Mouse (Mus musculus) MEL (cell line): ENCODE measurements around the gene C2cd4a. TPM values are rescaled to one million over a fixed set of nuclear protein-coding genes. Genes with fewer than 3 reads are reported as not detected.

Source experiments
- DNase-seq: peaks from one replicate; pipeline ENCODE4 v3.0.0; 2011; ENCODE audit warnings: low read depth, low spot score
- H3K27ac ChIP-seq: 2 replicates; pipeline ENCODE4 v1.5.1; 2012; ENCODE audit warnings: low read depth, mild to moderate bottlenecking, control low read depth, low read length, moderate library complexity; ENCODE audit not compliant: control insufficient read depth
- H3K27me3 ChIP-seq, 2 experiments: fragments of 150-350 bp in 1 of 2; sonication (generic) in 1 of 2; 2 replicates each; pipeline ENCODE4 v1.6.1; 2012; ENCODE audit warnings: low read length in 2 of 2, mild to moderate bottlenecking in 2 of 2, improper control_type of control experiment in 1 of 2, moderate library complexity in 1 of 2; ENCODE audit not compliant: insufficient read depth in 2 of 2, control insufficient read depth in 1 of 2
- H3K36me3 ChIP-seq, 2 experiments: 2 replicates each; pipeline ENCODE4 v1.6.1; 2012 to 2014; ENCODE audit warnings: low read length in 2 of 2, improper control_type of control experiment in 1 of 2, inconsistent platforms in 1 of 2, mild to moderate bottlenecking in 1 of 2; ENCODE audit not compliant: insufficient read depth in 2 of 2, control insufficient read depth in 1 of 2
- H3K4me1 ChIP-seq, 2 experiments: fragments of 150-350 bp in 1 of 2; sonication (generic) in 1 of 2; 2 replicates each; pipeline ENCODE4 v1.6.1; 2012; ENCODE audit warnings: low read length in 2 of 2, improper control_type of control experiment in 1 of 2, mild to moderate bottlenecking in 1 of 2; ENCODE audit not compliant: insufficient read depth in 2 of 2, control insufficient read depth in 1 of 2
- H3K4me3 ChIP-seq, 2 experiments: fragments of 150-350 bp in 1 of 2; sonication (generic) in 1 of 2; 2 replicates each; pipeline ENCODE4 v1.5.1; 2012; ENCODE audit warnings: low read depth in 2 of 2, low read length in 2 of 2, mild to moderate bottlenecking in 2 of 2, moderate library complexity in 2 of 2, control low read depth in 1 of 2, improper control_type of control experiment in 1 of 2; ENCODE audit not compliant: control insufficient read depth in 1 of 2, insufficient read depth in 1 of 2
- H3K79me2 ChIP-seq: 2 replicates; pipeline ENCODE4 v1.6.1; 2012; ENCODE audit warnings: mild to moderate bottlenecking, low read length, moderate library complexity; ENCODE audit not compliant: control insufficient read depth, poor library complexity, insufficient read depth
- H3K9ac ChIP-seq: 2 replicates; pipeline ENCODE4 v1.6.1; 2012; ENCODE audit warnings: low read depth, mild to moderate bottlenecking, control low read depth, low read length, moderate library complexity; ENCODE audit not compliant: control insufficient read depth, poor library complexity, severe bottlenecking
- H3K9me3 ChIP-seq: fragments of 150-350 bp; sonication (generic); replicated peaks from 2 replicates; pipeline ENCODE4 v1.6.1; 2012; ENCODE audit warnings: mild to moderate bottlenecking, low read length, improper control_type of control experiment, moderate library complexity; ENCODE audit not compliant: insufficient read depth
- CHD1 ChIP-seq: IDR thresholded peaks from 2 replicates; pipeline ENCODE4 v1.6.1; 2012; ENCODE audit warnings: low read depth, mild to moderate bottlenecking, inconsistent platforms, low read length, improper control_type of control experiment
- CTCF ChIP-seq, 3 experiments: IDR thresholded peaks in 2 of 3; conservative IDR thresholded peaks in 1 of 3; 2 replicates each; pipeline ENCODE4 v1.5.1; 2011 to 2012; ENCODE audit warnings: low read length in 3 of 3, low read depth in 2 of 3, mild to moderate bottlenecking in 2 of 3, improper control_type of control experiment in 1 of 3, inconsistent platforms in 1 of 3, mixed read lengths in 1 of 3, moderate library complexity in 1 of 3; ENCODE audit not compliant: control insufficient read depth in 1 of 3, insufficient read depth in 1 of 3, poor library complexity in 1 of 3, severe bottlenecking in 1 of 3
- E2F4 ChIP-seq: IDR thresholded peaks from 2 replicates; pipeline ENCODE4 v1.6.1; 2011; ENCODE audit warnings: low read depth, low read length, improper control_type of control experiment, borderline replicate concordance
- EP300 ChIP-seq, 2 experiments: IDR thresholded peaks; 2 replicates each; pipeline ENCODE4 v1.6.1; 2011; ENCODE audit warnings: improper control_type of control experiment in 2 of 2, low read length in 2 of 2, low read depth in 1 of 2, mild to moderate bottlenecking in 1 of 2
- ETS1 ChIP-seq: IDR thresholded peaks from 2 replicates; pipeline ENCODE4 v1.6.1; 2012; ENCODE audit warnings: low read depth, mild to moderate bottlenecking, inconsistent platforms, low read length, improper control_type of control experiment, moderate library complexity
- HCFC1 ChIP-seq: IDR thresholded peaks from 2 replicates; pipeline ENCODE4 v1.6.1; 2012; ENCODE audit warnings: low read depth, mild to moderate bottlenecking, inconsistent platforms, low read length, improper control_type of control experiment, moderate library complexity
- MAFK ChIP-seq: IDR thresholded peaks from 2 replicates; pipeline ENCODE4 v1.6.1; 2011; ENCODE audit warnings: low read depth, mild to moderate bottlenecking, low read length, improper control_type of control experiment, borderline replicate concordance
- MAX ChIP-seq: IDR thresholded peaks from 2 replicates; pipeline ENCODE4 v1.6.1; 2011; ENCODE audit warnings: low read length, improper control_type of control experiment
- MAZ ChIP-seq: IDR thresholded peaks from 2 replicates; pipeline ENCODE4 v1.6.1; 2012; ENCODE audit warnings: low read depth, mild to moderate bottlenecking, inconsistent platforms, low read length, improper control_type of control experiment
- MEF2A ChIP-seq: IDR thresholded peaks from 2 replicates; pipeline ENCODE4 v1.6.1; 2014; ENCODE audit warnings: low read depth, mild to moderate bottlenecking, inconsistent platforms, low read length, improper control_type of control experiment; ENCODE audit not compliant: poor library complexity, insufficient replicate concordance, severe bottlenecking; ENCODE audit errors: extremely low read depth
- MXI1 ChIP-seq: IDR thresholded peaks from 2 replicates; pipeline ENCODE4 v1.6.1; 2011; ENCODE audit warnings: mild to moderate bottlenecking, low read depth, low read length, improper control_type of control experiment
- MYB ChIP-seq: IDR thresholded peaks from 2 replicates; pipeline ENCODE4 v1.6.1; 2011; ENCODE audit warnings: mild to moderate bottlenecking, low read depth, low read length, improper control_type of control experiment
- MYC ChIP-seq: IDR thresholded peaks from 2 replicates; pipeline ENCODE4 v1.6.1; 2011; ENCODE audit warnings: low read depth, mild to moderate bottlenecking, low read length, improper control_type of control experiment, moderate library complexity
- NELFE ChIP-seq: IDR thresholded peaks from 2 replicates; pipeline ENCODE4 v1.6.1; 2011; ENCODE audit warnings: low read depth, low read length, improper control_type of control experiment
- POLR2A ChIP-seq, 2 experiments: IDR thresholded peaks; 2 replicates each; pipeline ENCODE4 v1.6.1; 2011 to 2012; ENCODE audit warnings: low read length in 2 of 2, mild to moderate bottlenecking in 2 of 2, control low read depth in 1 of 2, improper control_type of control experiment in 1 of 2, low read depth in 1 of 2, moderate library complexity in 1 of 2; ENCODE audit not compliant: control insufficient read depth in 1 of 2, insufficient read depth in 1 of 2, poor library complexity in 1 of 2
- POLR2AphosphoS2 ChIP-seq: IDR thresholded peaks from 2 replicates; pipeline ENCODE4 v1.6.1; 2011; ENCODE audit warnings: low read length, improper control_type of control experiment
- SMC3 ChIP-seq: IDR thresholded peaks from 2 replicates; pipeline ENCODE4 v1.6.1; 2011; ENCODE audit warnings: low read depth, low read length, improper control_type of control experiment
- TBP ChIP-seq: IDR thresholded peaks from 2 replicates; pipeline ENCODE4 v1.8.0; 2011; ENCODE audit warnings: low read depth, low read length, improper control_type of control experiment
- TCF12 ChIP-seq: IDR thresholded peaks from 2 replicates; pipeline ENCODE4 v1.6.1; 2014; ENCODE audit warnings: low read depth, mild to moderate bottlenecking, inconsistent platforms, low read length, improper control_type of control experiment, moderate library complexity
- USF2 ChIP-seq, 2 experiments: IDR thresholded peaks; 2 replicates each; pipeline ENCODE4 v1.6.1; 2011 to 2012; ENCODE audit warnings: improper control_type of control experiment in 2 of 2, low read length in 2 of 2, borderline replicate concordance in 1 of 2, inconsistent platforms in 1 of 2, low read depth in 1 of 2, mild to moderate bottlenecking in 1 of 2; ENCODE audit not compliant: insufficient read depth in 1 of 2
- ZC3H11A ChIP-seq: IDR thresholded peaks from 2 replicates; pipeline ENCODE4 v1.6.1; 2012; ENCODE audit warnings: low read depth, mild to moderate bottlenecking, inconsistent platforms, low read length, improper control_type of control experiment
- ZKSCAN1 ChIP-seq: IDR thresholded peaks from 2 replicates; pipeline ENCODE4 v1.6.1; 2012; ENCODE audit warnings: low read depth, mild to moderate bottlenecking, inconsistent platforms, low read length, improper control_type of control experiment, moderate library complexity
- ZMIZ1 ChIP-seq: IDR thresholded peaks from 2 replicates; pipeline ENCODE4 v1.6.1; 2012; ENCODE audit warnings: low read depth, mild to moderate bottlenecking, inconsistent platforms, low read length, improper control_type of control experiment, moderate library complexity
- ZNF384 ChIP-seq: IDR thresholded peaks from 2 replicates; pipeline ENCODE4 v1.6.1; 2012; ENCODE audit warnings: low read depth, mild to moderate bottlenecking, inconsistent platforms, low read length, improper control_type of control experiment
- polyA plus RNA-seq, 2 experiments: library from polyadenylated mRNA; stranded (reverse) in 1 of 2; unstranded in 1 of 2; fragments of >175 nt in 1 of 2; fragments of >200 nt in 1 of 2; gene quantifications; 2 replicates each; pipeline versions ENCODE4 v1.2.1 to v1.2.4; 2012; ENCODE audit warnings: low replicate concordance in 2 of 2, low read depth in 1 of 2; ENCODE audit not compliant: insufficient read length in 2 of 2, insufficient read depth in 1 of 2, missing spikeins in 1 of 2
- total RNA-seq: library from RNA; depleted of rRNA; stranded (reverse); fragments of 300-350 nt; gene quantifications from 2 replicates; pipeline ENCODE4 v1.2.3, GENCODE M21; 2012

Gene C2cd4a
- total and polyA plus RNA-seq, 3 experiments: not detected

DNA sequence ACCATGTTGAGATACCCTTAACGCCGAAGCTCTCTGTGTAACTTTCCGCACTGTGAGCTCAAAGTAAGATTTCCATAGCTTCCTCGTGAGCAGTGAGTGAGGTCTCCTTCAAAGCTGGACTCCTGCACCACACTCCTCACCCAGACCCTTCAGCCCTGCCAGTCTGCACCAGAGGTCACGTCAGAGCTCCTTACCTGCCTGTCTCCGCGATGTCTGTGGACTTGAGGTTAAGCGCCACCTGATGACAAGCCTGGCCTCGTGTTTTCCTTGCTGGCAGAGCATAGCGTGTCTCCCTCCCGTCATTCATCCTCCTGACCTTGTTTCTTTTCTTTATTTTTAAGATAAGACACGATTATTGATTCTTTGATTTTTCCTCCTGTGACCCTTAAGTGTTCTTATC is 17.3 kb upstream of the C2cd4a start:
- no peaks in the 10 kb centered on the region for H3K27me3 ChIP-seq
- no peak for DNase-seq
- H3K9me3 ChIP-seq: no peaks in the 10 kb centered on the region
- no peak overlapping the region for H3K4me3 ChIP-seq
- H3K79me2 ChIP-seq: no peaks in the 10 kb centered on the region
- H3K27ac ChIP-seq: no peak overlapping the region
- H3K36me3 ChIP-seq: peaks cover 0 to 1% of the 10 kb centered on the region in 2 experiments; a peak in 1 of 4 replicates
- no peak for TF ChIP-seq ZC3H11A
- TF ChIP-seq SMC3: no peak
- TF ChIP-seq ZMIZ1: no peak
- no peak for TF ChIP-seq ZNF384
- no peak for TF ChIP-seq TBP
- 0 out of 6 replicates have a peak, but pooled peaks of 1 of the 3 experiments have one; percentile 3 for TF ChIP-seq CTCF (IDR thresholded peaks at IDR 0.05 in 2 of 3, conservative IDR thresholded peaks at IDR 0.05 in 1 of 3; ENCODE audit: control insufficient read depth in 1 of 3, insufficient read depth in 1 of 3, low read depth in 2 of 3, low read length in 3 of 3, poor library complexity in 1 of 3, severe bottlenecking in 1 of 3)
- H3K4me1 ChIP-seq: no peaks in the 10 kb centered on the region
- no peak overlapping the region for H3K9ac ChIP-seq

DNA sequence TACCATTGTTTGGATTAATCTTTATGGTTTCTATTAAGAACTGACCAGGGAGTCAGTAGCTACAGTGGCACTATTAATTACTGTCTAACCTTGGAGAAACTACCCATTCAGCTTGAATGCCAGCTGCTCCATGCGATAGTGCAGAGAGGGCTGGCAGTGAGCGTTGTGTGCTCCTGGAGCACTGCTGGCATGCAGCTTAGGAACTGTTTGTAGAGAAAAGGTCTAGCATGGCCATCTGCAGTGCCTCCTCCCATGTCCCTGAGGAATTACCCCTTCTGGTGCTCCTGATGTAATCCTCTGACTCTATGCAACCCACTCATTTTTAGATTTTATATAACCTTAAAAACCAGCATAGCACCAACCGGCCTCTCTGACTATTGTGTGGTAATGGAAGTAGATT is 15.5 kb upstream of the C2cd4a start:
- Histone ChIP-seq H3K4me3 (no peak overlapping the region), H3K36me3 (peaks cover 0 to 2% of the 10 kb centered on the region in 2 experiments; a peak in 1 of 4 replicates), H3K79me2 (no peaks in the 10 kb centered on the region), H3K27ac (no peak overlapping the region), H3K9me3 (no peaks in the 10 kb centered on the region), H3K27me3 (no peaks in the 10 kb centered on the region), H3K4me1 (no peaks in the 10 kb centered on the region), H3K9ac (no peak overlapping the region)
- TF ChIP-seq TCF12 (no peak), MAFK (no peak), MYB (no peak), MEF2A (no peak), NELFE (no peak), HCFC1 (no peak), MAX (no peak), MAZ (no peak)
- no peak for DNase-seq

DNA sequence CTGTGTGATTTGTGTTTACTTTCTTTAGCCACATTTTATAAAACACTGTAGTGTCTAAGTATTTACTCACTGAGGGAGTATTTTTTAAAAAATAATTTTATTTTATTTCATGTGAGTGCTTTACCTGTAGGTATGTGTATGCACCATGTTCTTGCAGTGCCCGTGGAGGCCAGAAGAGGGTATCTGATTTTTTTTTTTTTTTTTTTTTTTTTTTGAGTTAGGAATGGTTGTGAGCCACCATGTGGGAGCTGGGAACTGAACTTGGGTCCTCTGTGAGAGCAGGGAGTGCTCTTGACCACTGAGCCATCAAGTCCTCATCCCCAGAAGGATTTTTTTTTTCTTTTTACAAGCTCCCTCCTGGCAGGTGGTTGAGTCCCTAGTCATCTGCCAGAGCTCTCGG is 14.0 kb upstream of the C2cd4a start:
- Histone ChIP-seq H3K36me3 (peaks cover 0 to 5% of the 10 kb centered on the region in 2 experiments; a peak in 2 of 4 replicates), H3K27ac (no peak overlapping the region), H3K9me3 (no peaks in the 10 kb centered on the region), H3K27me3 (no peaks in the 10 kb centered on the region), H3K4me1 (no peaks in the 10 kb centered on the region), H3K79me2 (no peaks in the 10 kb centered on the region), H3K4me3 (no peak overlapping the region), H3K9ac (no peak overlapping the region)
- no peak for DNase-seq
- TF ChIP-seq ETS1 (no peak), ZNF384 (no peak), MEF2A (no peak), POLR2A (IDR thresholded peaks at IDR 0.05; ENCODE audit: control insufficient read depth in 1 of 2, insufficient read depth in 1 of 2, low read depth in 1 of 2, low read length in 2 of 2, poor library complexity in 1 of 2) (no peak), MYB (no peak), CTCF (IDR thresholded peaks at IDR 0.05 in 2 of 3, conservative IDR thresholded peaks at IDR 0.05 in 1 of 3; ENCODE audit: control insufficient read depth in 1 of 3, insufficient read depth in 1 of 3, low read depth in 2 of 3, low read length in 3 of 3, poor library complexity in 1 of 3, severe bottlenecking in 1 of 3) (no peak), USF2 (IDR thresholded peaks at IDR 0.05; ENCODE audit: borderline replicate concordance in 1 of 2, insufficient read depth in 1 of 2, low read depth in 1 of 2, low read length in 2 of 2) (no peak), MYC (no peak), TBP (no peak), NELFE (no peak), EP300 (IDR thresholded peaks at IDR 0.05; ENCODE audit: low read depth in 1 of 2, low read length in 2 of 2) (no peak), ZKSCAN1 (no peak), MAZ (no peak), E2F4 (no peak), MXI1 (no peak), POLR2AphosphoS2 (no peak), CHD1 (no peak), ZC3H11A (no peak)
